Mouse (Mus musculus) CH12.LX (cell line): ENCODE measurements around the gene Ttc7. TPM values are rescaled to one million over a fixed set of nuclear protein-coding genes. Genes with fewer than 3 reads are reported as not detected.

ENCODE experiments used
- DNase-seq: peaks from one replicate; pipeline ENCODE4 v3.0.0-alpha.2; 2013; ENCODE audit errors: extremely low read depth
- H3K27ac ChIP-seq: 2 replicates; pipeline ENCODE4 v1.5.1; 2012; ENCODE audit warnings: low read depth, mild to moderate bottlenecking, control low read depth, moderate library complexity; ENCODE audit not compliant: insufficient read depth
- H3K27me3 ChIP-seq: replicated peaks from 2 replicates; pipeline ENCODE3; 2012; ENCODE audit warnings: inconsistent platforms
- H3K36me3 ChIP-seq, 2 experiments: replicated peaks in 1 of 2; 2 replicates each; pipeline versions ENCODE3 to v1.6.1; 2012; ENCODE audit warnings: inconsistent platforms in 1 of 2, low read length in 1 of 2, mild to moderate bottlenecking in 1 of 2, mixed read lengths in 1 of 2, moderate library complexity in 1 of 2; ENCODE audit not compliant: control insufficient read depth in 1 of 2, insufficient read depth in 1 of 2
- H3K4me1 ChIP-seq, 2 experiments: 2 replicates each; pipeline ENCODE4 v1.6.1; 2012; ENCODE audit warnings: inconsistent platforms in 1 of 2, moderate library complexity in 1 of 2; ENCODE audit not compliant: insufficient read depth in 2 of 2, control insufficient read depth in 1 of 2
- H3K4me2 ChIP-seq: 2 replicates; pipeline ENCODE4 v1.6.1; 2012; ENCODE audit warnings: low read depth, mild to moderate bottlenecking, control low read depth; ENCODE audit not compliant: poor library complexity, insufficient read depth, severe bottlenecking
- H3K4me3 ChIP-seq, 3 experiments: fragments of 150-350 bp in 1 of 3; sonication (generic) in 1 of 3; replicated peaks in 1 of 3; 2 replicates each; pipeline versions ENCODE3 to v1.5.1; 2011 to 2012; ENCODE audit warnings: low read depth in 2 of 3, low read length in 2 of 3, mild to moderate bottlenecking in 2 of 3, moderate library complexity in 2 of 3, control low read depth in 1 of 3, improper control_type of control experiment in 1 of 3, inconsistent platforms in 1 of 3, mixed read lengths in 1 of 3; ENCODE audit not compliant: poor library complexity in 1 of 3
- H3K79me2 ChIP-seq: replicated peaks from 2 replicates; pipeline ENCODE4 v1.6.1; 2012; ENCODE audit warnings: mild to moderate bottlenecking, moderate library complexity; ENCODE audit not compliant: control insufficient read depth, poor library complexity, insufficient read depth, severe bottlenecking; ENCODE audit errors: extremely low read depth
- H3K9ac ChIP-seq: 2 replicates; pipeline ENCODE4 v1.6.1; 2012; ENCODE audit warnings: low read depth, mild to moderate bottlenecking, control low read depth, moderate library complexity; ENCODE audit not compliant: insufficient read depth
- H3K9me3 ChIP-seq: replicated peaks from 2 replicates; pipeline ENCODE3; 2012; ENCODE audit warnings: low read length, inconsistent platforms, mixed read lengths
- BHLHE40 ChIP-seq: IDR thresholded peaks from 2 replicates; pipeline ENCODE4 v1.6.1; 2011; ENCODE audit warnings: mild to moderate bottlenecking, low read depth, low read length, improper control_type of control experiment
- CHD1 ChIP-seq: IDR thresholded peaks from 2 replicates; pipeline ENCODE4 v1.6.1; 2012; ENCODE audit warnings: low read depth, low read length, improper control_type of control experiment, inconsistent platforms
- CHD2 ChIP-seq: IDR thresholded peaks from 2 replicates; pipeline ENCODE4 v1.6.1; 2011; ENCODE audit warnings: low read length, improper control_type of control experiment
- CTCF ChIP-seq, 2 experiments: IDR thresholded peaks in 1 of 2; conservative IDR thresholded peaks in 1 of 2; 2 replicates each; pipeline ENCODE4 v1.5.1; 2011 to 2012; ENCODE audit warnings: low read depth in 2 of 2, low read length in 2 of 2, improper control_type of control experiment in 1 of 2, inconsistent platforms in 1 of 2, mild to moderate bottlenecking in 1 of 2, moderate library complexity in 1 of 2
- E2F4 ChIP-seq: IDR thresholded peaks from 2 replicates; pipeline ENCODE4 v1.6.1; 2011; ENCODE audit warnings: low read depth, low read length, improper control_type of control experiment; ENCODE audit not compliant: insufficient replicate concordance
- ETS1 ChIP-seq: conservative IDR thresholded peaks from 2 replicates; pipeline ENCODE4 v1.6.1; 2012; ENCODE audit warnings: low read depth, mild to moderate bottlenecking, inconsistent platforms, low read length, improper control_type of control experiment, moderate library complexity
- GABPA ChIP-seq: IDR thresholded peaks from 2 replicates; pipeline ENCODE4 v1.6.1; 2012; ENCODE audit warnings: low read depth, low read length, improper control_type of control experiment, inconsistent platforms; ENCODE audit not compliant: insufficient replicate concordance
- HCFC1 ChIP-seq: IDR thresholded peaks from 2 replicates; pipeline ENCODE4 v1.6.1; 2012; ENCODE audit warnings: low read depth, mild to moderate bottlenecking, inconsistent platforms, low read length, improper control_type of control experiment
- IRF4 ChIP-seq: IDR thresholded peaks from 2 replicates; pipeline ENCODE4 v1.6.1; 2014; ENCODE audit warnings: low read depth, mild to moderate bottlenecking, inconsistent platforms, low read length, improper control_type of control experiment
- JUN ChIP-seq: IDR thresholded peaks from 2 replicates; pipeline ENCODE4 v1.6.1; 2011; ENCODE audit warnings: low read depth, mild to moderate bottlenecking, low read length, improper control_type of control experiment, moderate library complexity; ENCODE audit not compliant: insufficient read depth
- JUND ChIP-seq: conservative IDR thresholded peaks from 2 replicates; pipeline ENCODE4 v1.6.1; 2011; ENCODE audit warnings: low read depth, low read length, improper control_type of control experiment
- KAT2A ChIP-seq: IDR thresholded peaks from 2 replicates; pipeline ENCODE4 v1.6.1; 2012; ENCODE audit warnings: low read length, improper control_type of control experiment, inconsistent platforms; ENCODE audit not compliant: insufficient replicate concordance
- MAFK ChIP-seq: IDR thresholded peaks from 2 replicates; pipeline ENCODE4 v1.6.1; 2011; ENCODE audit warnings: low read length, improper control_type of control experiment; ENCODE audit not compliant: insufficient replicate concordance
- MAX ChIP-seq: IDR thresholded peaks from 2 replicates; pipeline ENCODE4 v1.6.1; 2011; ENCODE audit warnings: low read length, improper control_type of control experiment
- MAZ ChIP-seq: IDR thresholded peaks from 2 replicates; pipeline ENCODE4 v1.6.1; 2012; ENCODE audit warnings: low read depth, mild to moderate bottlenecking, inconsistent platforms, low read length, improper control_type of control experiment, moderate library complexity
- MEF2A ChIP-seq: IDR thresholded peaks from 2 replicates; pipeline ENCODE4 v1.6.1; 2014; ENCODE audit warnings: low read depth, mild to moderate bottlenecking, inconsistent platforms, low read length, improper control_type of control experiment, borderline replicate concordance
- MXI1 ChIP-seq: IDR thresholded peaks from 2 replicates; pipeline ENCODE4 v1.6.1; 2011; ENCODE audit warnings: mild to moderate bottlenecking, low read depth, low read length, improper control_type of control experiment
- MYC ChIP-seq: IDR thresholded peaks from 2 replicates; pipeline ENCODE4 v1.6.1; 2011; ENCODE audit warnings: low read depth, mild to moderate bottlenecking, improper control_type of control experiment, low read length
- NELFE ChIP-seq: IDR thresholded peaks from 2 replicates; pipeline ENCODE4 v1.6.1; 2011; ENCODE audit warnings: low read depth, low read length, improper control_type of control experiment
- NRF1 ChIP-seq: IDR thresholded peaks from 2 replicates; pipeline ENCODE4 v1.6.1; 2014; ENCODE audit warnings: low read depth, mild to moderate bottlenecking, inconsistent platforms, low read length, improper control_type of control experiment, moderate library complexity
- PAX5 ChIP-seq: IDR thresholded peaks from 2 replicates; pipeline ENCODE4 v1.6.1; 2012; ENCODE audit warnings: low read length, inconsistent platforms, mixed read lengths
- POLR2A ChIP-seq: IDR thresholded peaks from 2 replicates; pipeline ENCODE4 v1.6.1; 2011; ENCODE audit warnings: low read depth, mild to moderate bottlenecking, improper control_type of control experiment, low read length
- RAD21 ChIP-seq: IDR thresholded peaks from 2 replicates; pipeline ENCODE4 v1.6.1; 2011; ENCODE audit warnings: low read depth, mild to moderate bottlenecking, low read length, improper control_type of control experiment, moderate library complexity
- RCOR1 ChIP-seq: conservative IDR thresholded peaks from 2 replicates; pipeline ENCODE4 v1.6.1; 2012; ENCODE audit warnings: low read depth, mild to moderate bottlenecking, inconsistent platforms, low read length, improper control_type of control experiment
- SIN3A ChIP-seq: IDR thresholded peaks from 2 replicates; pipeline ENCODE4 v1.6.1; 2012; ENCODE audit warnings: low read length, improper control_type of control experiment, inconsistent platforms
- SMC3 ChIP-seq: IDR thresholded peaks from 2 replicates; pipeline ENCODE4 v1.6.1; 2011; ENCODE audit warnings: low read depth, low read length, improper control_type of control experiment
- TBP ChIP-seq: conservative IDR thresholded peaks from 2 replicates; pipeline ENCODE4 v1.6.1; 2011; ENCODE audit warnings: low read depth, low read length, improper control_type of control experiment
- TCF12 ChIP-seq: IDR thresholded peaks from 2 replicates; pipeline ENCODE4 v1.6.1; 2014; ENCODE audit warnings: low read depth, mild to moderate bottlenecking, inconsistent platforms, low read length, improper control_type of control experiment
- USF1 ChIP-seq: IDR thresholded peaks from 2 replicates; pipeline ENCODE4 v1.6.1; 2014; ENCODE audit warnings: low read depth, mild to moderate bottlenecking, inconsistent platforms, low read length, improper control_type of control experiment
- USF2 ChIP-seq: conservative IDR thresholded peaks from 2 replicates; pipeline ENCODE4 v1.6.1; 2011; ENCODE audit warnings: low read depth, low read length, improper control_type of control experiment
- ZKSCAN1 ChIP-seq: IDR thresholded peaks from 2 replicates; pipeline ENCODE4 v1.6.1; 2012; ENCODE audit warnings: low read depth, inconsistent platforms, low read length, improper control_type of control experiment, borderline replicate concordance
- ZMIZ1 ChIP-seq: IDR thresholded peaks from 2 replicates; pipeline ENCODE4 v1.6.1; 2012; ENCODE audit warnings: low read depth, mild to moderate bottlenecking, inconsistent platforms, low read length, improper control_type of control experiment
- ZNF384 ChIP-seq: IDR thresholded peaks from 2 replicates; pipeline ENCODE4 v1.6.1; 2012; ENCODE audit warnings: low read depth, low read length, improper control_type of control experiment, inconsistent platforms
- dilution Hi-C: fragments of 300-500 bp; cut with MboI; formaldehyde crosslinking; loops from 2 replicates; pipeline ENCODE4 v1.14.3; 2020; ENCODE audit warnings: low sequenced_read_pairs; ENCODE audit not compliant: extremely low pct_unique_long_range_greater_than_20kb, extremely low pct_ligation_motif_present
- in situ Hi-C: fragments of 300-500 bp; cut with MboI; formaldehyde crosslinking; loops from 3 replicates; pipeline ENCODE4 v1.14.3; 2019; ENCODE audit warnings: low sequenced_read_pairs, low pct_ligation_motif_present, low pct_unique_long_range_greater_than_20kb, mixed read lengths
- polyA plus RNA-seq: library from polyadenylated mRNA; unstranded; fragments of >175 nt; gene quantifications from 2 replicates; pipeline ENCODE4 v1.2.1, GENCODE M21; 2012; ENCODE audit warnings: low read depth; ENCODE audit not compliant: insufficient read length
- total RNA-seq, 2 experiments: library from RNA; depleted of rRNA; stranded (reverse); fragments of 300-350 nt in 1 of 2; fragments of >200 nt in 1 of 2; gene quantifications; 2 replicates each; pipeline ENCODE4 v1.2.3; 2012 to 2014

Ttc7 gene
- total and polyA plus RNA-seq, 3 experiments: 6.2 to 16.4 (median 12.8) TPM

GRCm38 (mm10) chr17:87282007-87282705, 530 bp upstream of the Ttc7 start (continued):
- TF ChIP-seq MAX: peak; percentile 50; the same call in 1 of the 2 replicates
- no peak; the same call in 1 of the 2 replicates for TF ChIP-seq HCFC1
- TF ChIP-seq ZKSCAN1: no peak
- no peak for TF ChIP-seq NRF1
- TF ChIP-seq RAD21: peak; percentile 9
- TF ChIP-seq TBP: no peak; the same call in 1 of the 2 replicates
- TF ChIP-seq PAX5: no peak
- TF ChIP-seq CHD1: no peak
- TF ChIP-seq SIN3A: peak; percentile 39
- TF ChIP-seq MEF2A: peak; percentile 50
- TF ChIP-seq POLR2A: peak; percentile 50; the same call in 1 of the 2 replicates
- TF ChIP-seq MAFK: no peak
- TF ChIP-seq ETS1: peak; percentile 40; the same call in 1 of the 2 replicates
- TF ChIP-seq MAZ: no peak; the same call in 1 of the 2 replicates
- TF ChIP-seq CTCF (conservative IDR thresholded peaks at IDR 0.05 in 1 of 2, IDR thresholded peaks at IDR 0.05 in 1 of 2; ENCODE audit: low read depth in 2 of 2, low read length in 2 of 2): no peak; a peak in 1 of 4 replicates
- no peak for TF ChIP-seq TCF12
- TF ChIP-seq KAT2A: no peak
- peak; percentile 88 for TF ChIP-seq ZNF384

GRCm38 (mm10) chr17:87283055-87283754, 519 bp downstream of the Ttc7 start:
- Histone ChIP-seq H3K36me3 (peaks cover 0 to 7% of the 10 kb centered on the region in 2 experiments), H3K9me3 (no peaks in the 10 kb centered on the region), H3K79me2 (no peaks in the 10 kb centered on the region), H3K27ac (peak overlapping the region; percentile 31), H3K4me2 (peak overlapping the region; percentile 96), H3K27me3 (peaks cover 2% of the 10 kb centered on the region), H3K4me1 (peaks cover 0 to 38% of the 10 kb centered on the region in 2 experiments; a peak in 3 of 4 replicates), H3K9ac (peak overlapping the region; percentile 64), H3K4me3 (peak overlapping the region; percentile 76 to 84 (median 82))
- in situ Hi-C loops (no loop called here), dilution Hi-C loops (no loop called here)
- DNase-seq: peak; percentile 45
- TF ChIP-seq PAX5 (no peak), MAX (peak; percentile 33; the same call in 1 of the 2 replicates), CHD1 (no peak), USF2 (peak; percentile 68), NELFE (no peak), ZKSCAN1 (no peak), CHD2 (no peak), RAD21 (no peak), CTCF (conservative IDR thresholded peaks at IDR 0.05 in 1 of 2, IDR thresholded peaks at IDR 0.05 in 1 of 2; ENCODE audit: low read depth in 2 of 2, low read length in 2 of 2) (no peak), ETS1 (no peak), IRF4 (no peak), ZNF384 (no peak), MXI1 (no peak; the same call in none of the 2 replicates), JUN (no peak), SIN3A (peak; percentile 1; the same call in 1 of the 2 replicates), HCFC1 (no peak), ZMIZ1 (no peak), MYC (no peak), USF1 (peak; percentile 57), SMC3 (no peak), MAZ (no peak), MAFK (no peak), BHLHE40 (no peak; the same call in 1 of the 2 replicates), TCF12 (no peak), JUND (no peak), GABPA (no peak), E2F4 (no peak), RCOR1 (no peak)
